Mouse (Mus musculus) bone marrow macrophage, adult 2 months (primary cell): ENCODE data around the gene Il10rb.

ENCODE experiments used
- CTCF ChIP-seq: IDR thresholded peaks from 2 replicates; pipeline ENCODE4 v1.5.1; 2012; ENCODE audit warnings: low read depth, mild to moderate bottlenecking, low read length, moderate library complexity
- POLR2A ChIP-seq: IDR thresholded peaks from 2 replicates; pipeline ENCODE4 v1.6.1; 2012; ENCODE audit warnings: mild to moderate bottlenecking, low read depth, low read length, borderline replicate concordance

DNA sequence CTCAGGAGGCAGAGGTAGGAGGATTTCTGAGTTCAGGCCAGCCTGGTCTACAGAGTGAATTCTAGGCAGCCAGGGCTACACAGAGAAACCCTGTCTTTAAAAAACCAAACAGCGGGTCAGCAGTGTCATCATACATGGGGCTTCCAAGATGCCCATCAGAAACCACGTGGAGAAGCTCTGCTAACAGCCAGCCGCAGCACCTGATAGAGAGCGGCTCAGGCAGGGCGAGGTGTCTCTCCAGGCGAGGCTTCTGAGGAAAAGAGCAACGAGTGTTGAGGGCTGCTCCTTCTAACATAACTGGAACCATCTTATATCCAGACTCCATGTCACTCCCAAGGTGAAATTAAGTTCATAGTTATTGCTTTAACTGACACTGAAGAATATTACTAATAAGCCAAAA, 42.9 kb downstream of the Il10rb start:
- no peak for TF ChIP-seq CTCF
- TF ChIP-seq POLR2A, result no peak
